Mouse (Mus musculus) erythroblast, embryonic 14.5 days (primary cell): ENCODE measurements around the gene Galnt12.

Experiments used
- GATA1 ChIP-seq: IDR thresholded peaks from 2 replicates; pipeline ENCODE4 v1.6.1; 2012; ENCODE audit warnings: low read length, inconsistent platforms, mixed read lengths
- TAL1 ChIP-seq: IDR thresholded peaks from 3 replicates; pipeline ENCODE4 v1.6.1; 2012; ENCODE audit warnings: low read length, inconsistent platforms, mixed read lengths

DNA sequence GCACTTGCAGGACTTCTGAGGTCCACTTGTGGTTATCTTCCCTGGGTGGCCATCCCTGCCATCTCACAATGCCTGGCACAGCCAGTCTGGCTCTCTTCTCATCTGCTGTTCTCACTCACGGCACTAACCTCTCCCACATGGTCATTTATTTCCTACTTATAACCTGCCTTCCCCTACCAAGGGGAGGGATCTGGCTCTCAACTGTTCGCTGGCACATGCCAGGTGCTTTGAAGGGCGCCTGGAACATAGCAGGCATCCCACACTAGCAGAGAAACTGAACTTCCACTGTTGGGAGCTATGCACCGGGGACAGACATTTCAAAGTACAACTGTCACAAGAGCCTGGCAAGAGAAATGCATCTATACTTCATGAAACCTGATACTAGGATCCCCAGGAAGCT, 43.9 kb upstream of the Galnt12 start:
- no peak for TF ChIP-seq TAL1
- TF ChIP-seq GATA1: no peak
